Mouse (Mus musculus) hindbrain, embryonic 16.5 days (tissue): ENCODE data around the gene Bean1. TPM values are rescaled to one million over a fixed set of nuclear protein-coding genes. Genes with fewer than 3 reads are reported as not detected.

Source experiments
- ATAC-seq: fragments of 200-750 bp; cut with Nextera tagmentation; 2 replicates; pipeline ENCODE4 v1.8.0; 2017; ENCODE audit warnings: moderate TSS enrichment, moderate library complexity
- H3K27ac ChIP-seq: fragments of 300-500 bp; sonication (generic); 2 replicates; pipeline ENCODE4 v1.5.1; 2014; ENCODE audit warnings: low read depth, mild to moderate bottlenecking, control low read depth, low read length, moderate library complexity
- H3K27me3 ChIP-seq: fragments of 300-500 bp; sonication (generic); replicated peaks from 2 replicates; pipeline ENCODE4 v1.6.1; 2014; ENCODE audit warnings: low read length; ENCODE audit not compliant: control insufficient read depth, insufficient read depth
- H3K36me3 ChIP-seq: fragments of 300-500 bp; sonication (generic); 2 replicates; pipeline ENCODE4 v1.6.1; 2014; ENCODE audit warnings: mild to moderate bottlenecking, low read length, moderate library complexity, mixed read lengths; ENCODE audit not compliant: control insufficient read depth, insufficient read depth
- H3K4me1 ChIP-seq: fragments of 300-500 bp; sonication (generic); 2 replicates; pipeline ENCODE4 v1.6.1; 2014; ENCODE audit warnings: low read depth, low read length; ENCODE audit not compliant: control insufficient read depth, insufficient read depth
- H3K4me2 ChIP-seq: fragments of 300-500 bp; sonication (generic); 2 replicates; pipeline ENCODE4 v1.6.1; 2014; ENCODE audit warnings: mild to moderate bottlenecking, low read length, control low read depth, moderate library complexity
- H3K4me3 ChIP-seq: fragments of 300-500 bp; sonication (generic); 2 replicates; pipeline ENCODE4 v1.5.1; 2014; ENCODE audit warnings: mild to moderate bottlenecking, low read length, control low read depth, moderate library complexity
- H3K9ac ChIP-seq: fragments of 300-500 bp; sonication (generic); 2 replicates; pipeline ENCODE4 v1.6.1; 2014; ENCODE audit warnings: low read depth, mild to moderate bottlenecking, control low read depth, low read length, moderate library complexity
- H3K9me3 ChIP-seq: fragments of 300-500 bp; sonication (generic); 2 replicates; pipeline ENCODE4 v1.6.1; 2014; ENCODE audit warnings: mild to moderate bottlenecking, low read length, moderate library complexity; ENCODE audit not compliant: control insufficient read depth
- WGBS: fragments of 180-500 bp; shearing (Covaris S2); extraction: QIAGEN DNeasy Blood & Tissue Kit; methylation state at CpG from one replicate; pipeline ENCODE4 v1.1.7; 2014; 5-methylcytosine and 5-hydroxymethylcytosine counted together
- polyA plus RNA-seq: library from polyadenylated mRNA; unstranded; fragments of >200 nt; fragmentation: Nextera tagmentation; extraction: Ambion mirVana; gene quantifications from 2 replicates; pipeline ENCODE4 v1.2.1, GENCODE M21; 2015

The Bean1 gene
- 7.8 and 8.8 TPM in 2 replicates for polyA plus RNA-seq

DNA sequence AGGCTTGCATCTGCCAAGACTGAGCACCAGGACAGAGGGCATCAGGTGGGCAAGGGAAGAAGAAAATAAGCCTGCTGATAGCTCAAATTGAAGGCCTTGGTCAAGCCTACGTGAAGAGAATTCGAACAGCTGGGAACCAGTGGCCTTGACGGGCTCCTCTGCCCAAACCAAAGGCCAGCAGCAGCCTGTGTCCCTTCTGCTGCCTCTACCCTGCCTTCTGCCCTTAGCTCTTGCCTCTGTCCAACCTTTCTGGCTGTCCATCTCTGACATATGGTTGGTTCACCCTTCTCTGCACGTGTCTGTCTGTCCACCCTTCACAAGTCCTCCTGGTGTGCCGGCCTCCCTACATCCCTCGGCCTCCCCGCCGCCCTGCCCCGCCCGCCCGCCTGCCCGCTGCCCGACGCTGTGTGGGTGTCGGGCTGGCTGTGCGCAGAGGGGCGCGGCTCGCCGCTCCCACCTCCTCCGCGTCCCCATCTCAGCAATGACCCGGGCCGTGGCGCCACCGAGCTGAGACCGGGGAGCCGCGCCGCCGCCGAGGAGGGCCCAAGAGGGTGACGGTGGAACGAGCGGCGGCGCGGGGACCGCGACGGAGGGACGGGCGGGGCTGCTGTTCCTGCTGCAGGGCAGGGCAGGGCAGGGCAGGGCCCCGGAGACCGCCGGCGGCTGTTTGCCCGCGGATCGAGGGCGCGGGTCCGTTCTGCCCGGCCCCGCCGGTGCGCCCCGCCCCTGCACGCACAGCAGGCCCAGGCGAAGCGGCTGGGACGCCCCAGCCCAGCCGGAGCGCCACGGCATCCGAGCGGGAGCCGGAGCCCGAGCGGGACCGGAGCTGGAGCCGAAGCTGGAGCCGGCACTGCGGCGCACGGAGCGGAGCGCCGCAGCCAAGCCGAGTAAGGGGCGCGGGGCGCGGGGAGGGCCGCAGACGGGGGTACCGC lies at the start of gene Bean1:
TSS of gene Bean1 (plus strand) at position 325 of the 932 bp plus-strand sequence.
- Histone ChIP-seq H3K4me2 (peak within 1 kb of the TSS; percentile 86), H3K36me3 (no peaks in the 10 kb centered on the region), H3K9ac (peak within 1 kb of the TSS; percentile 89), H3K4me3 (peak within 1 kb of the TSS; percentile 75), H3K27ac (peak within 1 kb of the TSS; percentile 68), H3K4me1 (peaks cover 5% of the 10 kb centered on the region; the same call in 1 of the 2 replicates), H3K9me3 (no peaks in the 10 kb centered on the region), H3K27me3 (peaks cover 3% of the 10 kb centered on the region; the same call in 1 of the 2 replicates)
- 3% methylated on average over 57 of the region's 87 CpGs for WGBS
- ATAC-seq, result peak; percentile 90

DNA sequence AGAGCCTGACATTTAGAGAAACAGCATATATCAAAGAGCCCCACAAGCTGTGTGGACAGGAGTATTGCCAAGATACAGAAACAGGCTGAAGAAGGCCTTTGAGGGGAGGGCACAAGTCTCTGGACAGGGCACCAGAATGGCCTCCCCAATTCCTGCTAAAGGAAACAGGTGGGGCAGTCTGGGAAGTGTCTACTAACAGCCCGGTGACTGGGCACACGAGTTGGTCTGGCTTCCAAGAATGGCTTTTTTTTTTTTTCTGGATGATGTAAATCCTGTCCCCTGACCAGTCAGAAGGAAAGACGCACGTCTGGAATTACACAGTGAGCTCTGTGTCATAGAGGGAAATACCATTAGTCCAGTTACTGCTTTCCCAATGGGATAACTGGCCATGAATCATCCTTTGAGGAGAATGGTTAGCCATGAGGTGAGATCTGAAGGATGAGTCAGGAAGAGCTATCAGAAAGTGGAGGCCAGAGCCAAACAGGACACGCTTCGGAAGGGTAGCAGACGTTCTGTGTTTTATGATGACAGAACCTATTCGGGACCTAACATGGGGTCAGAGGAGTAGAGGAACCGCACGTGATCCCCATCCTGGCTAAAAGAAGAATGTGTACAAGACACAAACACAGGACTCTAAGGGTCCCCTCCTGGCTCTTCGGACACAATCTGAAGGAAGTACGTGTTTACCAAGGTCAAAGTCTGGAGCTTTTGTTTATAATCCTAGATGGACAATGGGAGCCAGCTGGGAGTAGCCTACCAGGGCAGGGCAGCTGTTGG lies 48.4 kb upstream of the Bean1 start:
- no peak overlapping the region for H3K27ac ChIP-seq
- no peak overlapping the region for H3K4me2 ChIP-seq
- no peaks in the 10 kb centered on the region for H3K36me3 ChIP-seq
- no peak overlapping the region for H3K4me3 ChIP-seq
- H3K9me3 ChIP-seq, result no peaks in the 10 kb centered on the region
- no peaks in the 10 kb centered on the region for H3K27me3 ChIP-seq
- 88% methylated on average over 12 of the region's 12 CpGs for WGBS
- ATAC-seq, result no peak
- no peaks in the 10 kb centered on the region for H3K4me1 ChIP-seq
- H3K9ac ChIP-seq, result no peak overlapping the region

DNA sequence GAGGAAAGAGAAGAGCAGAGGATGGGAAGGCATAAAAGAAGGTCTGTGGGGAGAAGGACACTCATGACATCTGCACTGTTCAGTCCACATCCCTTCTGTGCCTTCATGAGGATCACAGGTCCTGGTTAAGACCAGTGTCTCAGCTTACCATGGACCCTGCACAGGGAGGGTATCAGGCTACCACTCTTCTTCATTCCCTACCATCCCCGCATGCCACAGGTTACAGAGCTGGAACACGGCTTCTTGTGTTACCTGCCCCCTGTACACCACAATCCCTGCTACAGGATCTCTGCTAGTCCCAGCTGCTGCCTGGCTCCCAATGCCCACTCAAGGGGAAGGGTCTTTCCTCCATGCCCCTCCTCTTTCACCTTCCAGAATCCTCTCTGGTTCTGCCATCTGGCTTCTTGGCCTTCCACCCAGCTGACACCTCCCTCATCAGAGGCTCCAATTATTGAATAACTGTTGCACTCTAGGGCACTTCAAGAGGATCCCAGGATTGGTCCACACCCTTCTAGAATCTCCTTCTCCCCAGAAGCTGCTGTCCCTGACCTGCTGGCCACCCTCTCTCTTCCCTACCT lies 47.1 kb upstream of the Bean1 start:
- Histone ChIP-seq H3K27ac (no peak overlapping the region), H3K36me3 (no peaks in the 10 kb centered on the region), H3K9ac (no peak overlapping the region), H3K27me3 (no peaks in the 10 kb centered on the region), H3K4me1 (no peaks in the 10 kb centered on the region), H3K4me2 (no peak overlapping the region), H3K4me3 (no peak overlapping the region), H3K9me3 (no peaks in the 10 kb centered on the region)
- 78% methylated on average over 2 of the region's 2 CpGs for WGBS
- no peak for ATAC-seq

DNA sequence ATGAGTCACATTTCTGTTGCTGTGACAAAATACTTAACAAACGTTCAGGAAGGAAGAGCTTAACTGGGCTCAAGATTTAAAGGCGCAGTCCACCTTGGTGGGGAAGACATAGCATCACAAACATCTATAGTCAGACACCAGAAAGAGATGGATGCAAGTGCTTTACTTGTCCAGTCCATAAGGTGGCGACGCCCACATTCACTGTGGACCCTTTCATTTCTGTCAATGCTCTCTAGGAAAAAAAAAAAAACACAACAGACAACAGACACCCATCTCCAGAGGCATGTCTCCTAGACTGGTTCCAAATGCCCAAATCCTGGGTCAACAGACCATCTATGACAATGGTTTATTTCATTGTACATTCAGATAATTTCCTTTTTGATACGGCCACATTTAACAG lies 45.7 kb upstream of the Bean1 start:
- 81% methylated on average over 5 of the region's 5 CpGs for WGBS
- no peak for ATAC-seq
- no peak overlapping the region for H3K9ac ChIP-seq

DNA sequence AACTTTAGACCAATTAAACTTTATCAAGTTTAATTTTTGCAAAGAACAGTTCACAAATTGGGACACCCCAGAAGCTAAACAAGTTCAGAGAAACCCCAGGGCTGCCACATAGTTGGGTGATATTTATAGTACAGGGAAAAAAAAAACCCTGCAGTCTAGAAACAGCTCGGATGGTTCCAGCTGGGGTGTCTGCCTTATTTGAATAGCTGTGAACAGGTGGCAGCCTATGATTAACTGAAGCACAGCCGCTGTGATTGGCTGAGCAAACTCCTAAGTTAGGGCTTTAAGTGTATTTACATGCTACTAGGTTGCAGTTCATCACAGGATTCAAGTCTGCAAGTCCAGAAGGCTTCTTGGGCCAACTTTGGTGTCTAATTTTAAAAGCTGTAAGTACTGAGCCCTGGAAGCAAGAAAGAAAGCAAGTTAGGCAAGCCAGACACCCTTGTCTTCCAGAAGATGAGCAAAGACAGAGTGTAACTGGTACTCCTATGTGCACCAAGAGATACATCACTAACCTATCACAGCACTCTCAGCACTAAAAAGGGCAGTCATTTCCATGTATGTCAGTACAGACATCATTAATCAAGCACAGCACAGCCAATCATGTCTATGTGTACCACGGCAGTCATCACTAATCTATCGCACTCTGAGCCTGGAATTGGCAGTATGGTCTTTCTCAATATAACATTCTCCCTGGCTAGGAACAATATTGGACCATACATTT lies 42.9 kb upstream of the Bean1 start:
- H3K4me2 ChIP-seq, result no peak overlapping the region
- WGBS, result 67% methylated on average over 4 of the region's 4 CpGs
- no peaks in the 10 kb centered on the region for H3K27me3 ChIP-seq

More for the DNA sequence above, 45.7 kb upstream of the Bean1 start:
- H3K4me1 ChIP-seq, result no peaks in the 10 kb centered on the region
- no peaks in the 10 kb centered on the region for H3K36me3 ChIP-seq
- no peaks in the 10 kb centered on the region for H3K27me3 ChIP-seq
- no peak overlapping the region for H3K4me3 ChIP-seq
- H3K4me2 ChIP-seq, result no peak overlapping the region
- no peak overlapping the region for H3K27ac ChIP-seq
- no peaks in the 10 kb centered on the region for H3K9me3 ChIP-seq

DNA sequence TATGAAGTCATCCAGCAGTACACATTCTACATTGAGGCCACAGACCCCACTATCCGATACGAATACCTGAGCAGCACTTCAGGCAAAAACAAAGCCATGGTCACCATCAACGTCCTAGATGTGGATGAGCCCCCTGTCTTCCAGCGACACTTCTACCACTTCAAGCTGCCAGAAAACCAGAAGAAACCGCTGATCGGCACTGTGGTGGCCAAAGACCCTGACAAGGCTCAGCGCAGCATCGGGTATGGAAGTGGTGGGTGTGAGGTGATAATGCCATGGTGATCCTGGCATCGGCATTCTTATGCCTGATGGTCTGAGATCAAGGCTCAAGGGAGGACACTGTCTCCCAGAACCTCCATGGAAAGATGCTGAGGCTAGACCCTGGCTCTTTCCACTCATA lies 39.3 kb upstream of the Bean1 start:
- Histone ChIP-seq H3K27ac (no peak overlapping the region), H3K9ac (no peak overlapping the region), H3K36me3 (no peaks in the 10 kb centered on the region), H3K4me3 (no peak overlapping the region), H3K4me1 (no peaks in the 10 kb centered on the region), H3K9me3 (no peaks in the 10 kb centered on the region), H3K27me3 (no peaks in the 10 kb centered on the region), H3K4me2 (no peak overlapping the region)
- no peak for ATAC-seq
- 98% methylated on average over 9 of the region's 9 CpGs for WGBS

More for the DNA sequence above, 42.9 kb upstream of the Bean1 start:
- Histone ChIP-seq H3K27ac (no peak overlapping the region), H3K4me1 (no peaks in the 10 kb centered on the region), H3K9ac (no peak overlapping the region), H3K36me3 (no peaks in the 10 kb centered on the region), H3K9me3 (no peaks in the 10 kb centered on the region), H3K4me3 (no peak overlapping the region)
- no peak for ATAC-seq

DNA sequence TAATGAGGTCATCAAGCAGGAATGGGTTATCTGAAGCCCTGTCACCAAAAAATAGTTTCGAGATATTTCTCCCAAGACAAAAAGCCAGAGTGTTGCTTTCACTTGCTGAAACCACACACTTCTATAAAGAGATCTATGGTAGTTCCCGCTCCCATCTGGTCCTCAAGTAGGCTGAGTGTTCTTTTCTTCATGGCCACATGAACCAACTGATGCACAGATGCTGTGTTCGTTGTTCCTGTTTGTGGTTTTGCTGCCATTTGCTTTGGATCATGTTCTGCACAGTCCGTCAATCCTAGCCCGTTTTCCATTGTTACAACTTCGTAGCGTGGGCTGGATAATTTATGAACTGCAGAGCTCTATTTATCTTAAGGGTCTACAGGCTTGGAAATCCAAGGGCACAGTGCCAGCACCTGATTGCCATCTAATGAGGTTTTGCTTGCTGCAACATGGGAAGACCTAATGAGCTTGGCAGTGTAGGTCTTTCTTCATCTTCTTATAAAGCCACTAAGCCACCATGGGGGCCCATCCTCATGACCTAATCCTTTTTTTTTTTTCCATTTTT lies 38.7 kb upstream of the Bean1 start:
- no peak for ATAC-seq
- no peak overlapping the region for H3K4me2 ChIP-seq

DNA sequence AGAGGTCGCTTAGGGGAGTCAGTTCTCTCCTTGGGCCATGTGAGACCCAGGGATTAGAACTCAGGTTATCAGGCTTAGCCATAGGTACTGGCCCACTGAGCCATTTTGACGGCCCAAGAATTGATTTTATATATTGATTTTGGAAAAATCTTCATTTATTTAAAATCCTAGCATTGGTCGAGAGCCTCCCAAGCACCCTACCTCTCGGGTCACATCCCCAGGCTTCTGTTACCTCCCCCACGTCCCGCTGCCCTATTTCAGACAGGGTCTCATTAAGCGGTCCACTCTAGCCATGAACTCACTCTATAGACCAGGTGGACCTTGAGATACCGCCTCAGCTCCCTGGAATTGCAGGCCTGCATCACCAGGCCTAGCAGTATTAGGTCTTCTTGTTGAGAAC lies 35.7 kb upstream of the Bean1 start:
- Histone ChIP-seq H3K27ac (no peak overlapping the region), H3K36me3 (no peaks in the 10 kb centered on the region), H3K4me2 (no peak overlapping the region), H3K9ac (no peak overlapping the region), H3K9me3 (no peaks in the 10 kb centered on the region), H3K27me3 (no peaks in the 10 kb centered on the region), H3K4me3 (no peak overlapping the region), H3K4me1 (no peaks in the 10 kb centered on the region)
- ATAC-seq, result no peak
- 94% methylated on average over 8 of the region's 8 CpGs for WGBS

More for the DNA sequence above, 38.7 kb upstream of the Bean1 start:
- H3K4me3 ChIP-seq, result no peak overlapping the region
- H3K9me3 ChIP-seq, result no peaks in the 10 kb centered on the region
- H3K27ac ChIP-seq, result no peak overlapping the region
- no peak overlapping the region for H3K9ac ChIP-seq
- WGBS, result 81% methylated on average over 7 of the region's 7 CpGs
- no peaks in the 10 kb centered on the region for H3K27me3 ChIP-seq
- H3K36me3 ChIP-seq, result no peaks in the 10 kb centered on the region
- no peaks in the 10 kb centered on the region for H3K4me1 ChIP-seq
